Mouse (Mus musculus): ENCODE measurements at regions not wholly inside any gene's neighbourhood (a gene's known extent, or its start where the extent isn't known, plus 50 kb on each side); places are given as distances from the start of the nearest gene placed in this dataset.

DNA sequence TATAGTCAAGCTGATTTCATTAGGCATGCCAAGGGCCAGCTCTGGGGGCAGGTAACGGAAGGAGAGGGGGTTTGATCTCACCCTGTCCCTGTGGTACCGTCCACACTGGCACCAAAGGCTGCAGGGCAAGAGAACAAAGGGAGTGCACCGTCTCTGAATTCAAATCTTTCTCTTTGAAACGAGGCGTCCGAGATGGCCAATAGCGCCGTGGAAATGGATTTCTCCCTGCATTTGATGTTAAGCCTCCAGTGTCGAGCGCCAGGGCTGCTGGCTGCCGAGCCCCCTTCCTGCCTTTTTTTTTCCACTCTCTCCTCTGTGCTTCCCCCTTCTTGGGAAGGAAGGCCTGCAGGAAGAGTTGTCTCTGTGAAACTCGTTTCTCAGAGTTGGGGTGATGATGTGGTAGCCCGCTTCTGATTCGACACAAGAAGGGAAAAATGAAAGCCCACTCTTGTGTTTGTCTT is 235.5 kb downstream of the 3110018I06Rik start:
- no peak for DNase-seq

DNA sequence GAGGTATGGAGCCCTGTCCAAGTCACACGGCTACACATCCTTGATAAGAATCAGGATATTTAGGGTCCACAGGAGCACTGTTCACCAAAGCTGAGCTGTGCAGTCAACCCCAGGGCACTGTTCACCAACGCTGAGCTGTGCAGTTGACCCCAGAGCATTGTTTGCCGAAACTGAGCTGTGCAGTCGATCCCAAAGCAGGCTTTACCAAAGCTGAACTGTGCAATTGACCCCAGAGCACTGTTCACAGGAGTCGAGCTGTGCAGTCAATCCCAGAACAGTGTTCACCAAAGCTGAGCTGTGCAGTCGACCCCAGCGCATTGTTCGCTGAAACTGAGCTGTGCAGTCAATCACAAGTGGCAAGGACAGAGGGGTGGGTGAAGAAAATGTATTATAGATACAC is 236.0 kb downstream of the 3110018I06Rik start:
- no peak for DNase-seq

DNA sequence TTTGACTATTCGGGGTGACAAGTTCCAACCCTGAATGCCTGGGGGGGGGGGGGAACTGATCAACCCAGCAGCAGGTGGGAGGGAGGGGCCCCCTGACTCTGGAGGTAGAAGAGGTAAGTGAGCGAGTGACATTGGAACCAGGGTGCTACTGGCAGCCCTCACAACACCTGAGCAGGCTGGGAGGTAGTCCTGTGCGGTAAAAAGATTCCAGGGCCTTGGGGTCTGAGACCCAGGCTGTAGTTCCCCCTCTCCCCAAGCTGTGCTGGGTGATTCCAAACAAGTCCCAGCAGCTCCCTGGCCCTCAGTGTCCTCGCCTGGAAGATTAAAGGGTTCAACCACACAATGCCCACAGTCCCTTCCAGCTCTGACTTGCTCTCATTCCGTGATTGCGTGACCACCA is 240.4 kb downstream of the 3110018I06Rik start:
- DNase-seq = no peak

DNA sequence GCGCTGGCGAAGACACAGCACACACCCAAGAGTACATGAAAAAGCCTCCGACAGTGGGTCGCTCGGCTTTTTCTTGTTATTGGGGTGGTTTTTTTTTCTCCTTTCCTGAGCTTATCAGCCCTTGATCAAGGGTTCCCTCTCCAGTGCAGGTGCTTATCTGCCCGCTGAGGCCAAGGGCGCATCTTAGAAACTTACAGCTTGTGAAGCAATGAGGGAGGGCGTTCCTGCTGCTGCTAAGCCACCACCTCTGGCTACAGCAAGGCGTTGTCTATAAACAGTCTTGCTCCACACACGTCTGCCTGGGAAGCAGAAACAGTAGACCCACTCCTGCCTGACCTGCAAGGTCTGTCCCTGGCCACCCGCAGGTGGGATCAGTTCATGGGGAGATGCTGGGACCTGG is 240.9 kb downstream of the 3110018I06Rik start:
- DNase-seq = no peak

DNA sequence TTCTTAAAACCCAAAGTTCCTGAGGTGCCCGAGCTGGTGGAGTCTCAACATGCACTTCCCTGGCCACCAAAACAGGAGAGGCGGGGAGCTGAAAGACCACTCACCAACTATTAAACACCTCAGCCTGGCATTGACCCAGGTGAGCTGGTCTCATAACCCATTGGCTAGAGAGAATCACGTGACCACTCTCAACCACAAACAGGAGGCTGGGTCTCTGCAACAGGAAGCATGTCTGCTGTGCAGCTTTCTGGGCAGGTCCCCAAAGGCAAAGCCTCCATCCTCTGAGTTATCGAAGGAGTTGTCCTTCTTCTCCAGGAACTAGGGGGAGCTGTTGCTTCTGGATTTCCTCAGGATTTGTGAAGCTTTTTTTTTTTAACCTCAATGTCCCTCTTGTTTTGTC is 242.5 kb downstream of the 3110018I06Rik start:
- no peak for DNase-seq

DNA sequence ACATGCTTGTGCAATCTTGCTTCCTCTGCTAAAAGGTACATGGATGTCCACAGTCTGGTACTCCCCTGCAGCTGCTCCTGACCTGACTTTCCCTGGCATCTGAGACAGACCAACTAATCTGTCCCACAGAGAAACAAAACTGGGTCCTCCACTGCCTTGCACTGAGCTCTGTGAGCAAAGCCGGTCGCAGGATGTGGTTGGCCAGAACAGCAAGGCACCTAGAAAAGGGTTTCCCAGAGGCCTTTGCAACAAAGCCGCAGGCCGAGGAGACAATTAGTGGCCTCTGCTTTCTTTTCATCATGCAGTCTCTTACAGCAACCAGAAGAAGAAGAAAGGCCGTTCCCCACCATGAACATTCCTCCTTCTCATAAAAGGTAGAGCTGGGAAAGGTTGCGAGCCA is 246.1 kb downstream of the 3110018I06Rik start:
- no peak for DNase-seq

DNA sequence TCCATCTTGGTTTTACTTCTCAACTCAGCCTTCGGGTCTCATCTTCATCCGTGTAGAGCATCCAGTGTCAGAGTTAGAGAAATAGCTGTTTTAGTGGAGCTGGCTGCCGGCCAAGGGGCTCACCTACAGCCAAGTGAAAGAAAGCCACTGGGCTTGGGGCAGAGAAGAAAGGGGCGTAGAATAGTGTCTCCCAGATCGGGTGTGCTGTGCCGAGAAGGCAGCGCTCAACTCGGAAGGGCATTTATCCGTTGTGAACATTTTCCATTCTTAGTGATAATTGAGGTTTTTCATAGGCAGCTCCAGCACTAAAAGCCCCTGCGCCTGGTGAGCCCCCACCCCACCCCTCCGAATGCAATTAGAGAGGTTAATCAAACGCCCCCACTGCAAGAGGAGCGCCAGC is 254.2 kb downstream of the 3110018I06Rik start:
- DNase-seq = no peak

DNA sequence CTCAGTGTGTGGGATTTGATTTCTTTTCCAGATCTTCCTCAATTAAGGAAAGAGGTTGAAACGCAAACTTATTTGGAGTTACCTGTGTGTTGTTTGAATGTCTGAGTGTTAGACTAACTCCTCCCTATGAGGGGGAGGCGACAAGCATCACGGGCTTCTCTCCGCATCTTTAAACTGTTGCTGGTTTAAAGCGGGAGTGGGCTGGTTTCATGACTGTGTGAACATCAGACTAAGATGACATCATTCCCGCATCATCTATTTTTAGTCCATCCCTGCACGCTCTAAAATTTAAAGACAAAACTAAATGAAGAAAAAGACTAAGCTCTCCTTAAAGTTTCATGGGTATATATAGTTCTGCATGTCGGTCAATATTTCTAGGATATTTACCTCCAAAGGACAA is 256.4 kb downstream of the 3110018I06Rik start:
- no peak for DNase-seq

DNA sequence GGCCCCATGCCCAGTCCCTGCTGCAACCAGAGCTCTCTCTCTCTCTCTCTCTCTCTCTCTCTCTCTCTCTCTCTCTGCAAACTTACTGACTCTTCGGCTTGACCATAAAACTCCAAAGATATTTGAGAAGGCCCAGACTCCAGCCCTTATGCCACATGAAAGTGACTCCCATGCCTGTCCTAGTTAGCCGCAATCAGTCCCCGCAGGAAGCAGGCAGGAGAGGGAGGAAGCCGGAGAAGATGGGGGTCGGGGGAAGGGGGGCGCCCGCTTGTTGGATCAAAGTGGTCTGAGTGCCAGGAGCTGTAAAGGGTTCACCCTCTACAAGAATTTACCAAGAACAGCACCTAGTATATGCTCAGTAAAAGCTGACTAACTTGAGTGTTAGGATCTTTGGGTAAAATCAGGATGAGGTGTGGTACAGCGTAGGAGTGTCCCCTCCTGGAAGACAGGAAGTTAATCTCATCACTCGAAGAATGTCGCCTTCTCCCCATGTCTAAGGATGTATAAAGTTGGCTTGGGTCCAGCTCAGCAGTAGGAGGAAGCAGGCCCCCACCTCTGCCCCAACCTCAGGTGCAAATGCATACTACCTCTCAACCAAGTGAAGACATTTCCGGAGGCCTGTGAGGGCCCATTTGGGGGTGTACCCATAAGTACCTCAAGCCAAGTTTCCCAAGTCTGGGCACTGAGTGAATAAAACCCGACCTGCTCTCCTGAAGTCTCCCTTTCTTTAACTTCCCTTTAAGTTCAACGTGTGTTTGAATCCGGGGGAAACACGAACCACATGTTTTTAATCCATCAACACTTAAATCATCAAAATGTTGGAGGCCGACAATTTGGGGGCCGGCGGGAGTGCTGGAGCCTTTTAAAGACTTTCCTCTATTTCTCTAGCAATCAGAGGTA is 254.7 kb downstream of the Bcl11b start:
- DNase-seq = no peak

DNA sequence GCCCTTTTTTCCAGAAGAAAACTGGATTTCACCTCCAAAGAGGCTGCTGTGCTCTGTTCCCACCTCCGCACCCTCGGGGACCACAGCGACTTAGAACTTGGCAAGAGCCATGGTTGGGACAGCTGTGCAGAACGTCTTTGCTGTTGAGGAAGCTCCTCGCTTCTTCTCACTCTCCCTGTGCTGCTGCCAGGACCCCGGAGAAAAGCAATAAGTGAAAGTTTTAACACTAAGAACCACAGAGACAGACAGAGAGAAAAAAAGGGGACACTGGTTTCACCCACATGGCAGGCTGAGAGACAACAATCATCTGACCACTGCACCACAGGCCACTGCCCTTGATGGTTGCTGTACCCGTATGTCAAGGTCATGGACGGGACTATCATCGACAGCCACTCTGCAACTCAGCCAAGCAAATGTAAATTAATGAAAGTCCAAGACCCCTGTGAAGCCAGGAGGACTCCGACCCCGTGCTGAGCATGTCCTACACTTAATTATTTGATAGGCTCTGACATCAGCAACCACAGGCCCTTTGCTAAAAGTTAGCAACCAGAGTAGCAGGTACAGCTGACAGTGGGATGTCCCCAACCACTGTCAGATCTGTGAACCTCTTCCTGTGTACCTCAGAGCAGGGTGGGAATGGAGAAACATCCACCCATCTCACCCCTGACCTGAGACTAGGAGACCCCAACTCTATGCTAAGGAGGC is 253.9 kb downstream of the Bcl11b start:
- no peak for DNase-seq

DNA sequence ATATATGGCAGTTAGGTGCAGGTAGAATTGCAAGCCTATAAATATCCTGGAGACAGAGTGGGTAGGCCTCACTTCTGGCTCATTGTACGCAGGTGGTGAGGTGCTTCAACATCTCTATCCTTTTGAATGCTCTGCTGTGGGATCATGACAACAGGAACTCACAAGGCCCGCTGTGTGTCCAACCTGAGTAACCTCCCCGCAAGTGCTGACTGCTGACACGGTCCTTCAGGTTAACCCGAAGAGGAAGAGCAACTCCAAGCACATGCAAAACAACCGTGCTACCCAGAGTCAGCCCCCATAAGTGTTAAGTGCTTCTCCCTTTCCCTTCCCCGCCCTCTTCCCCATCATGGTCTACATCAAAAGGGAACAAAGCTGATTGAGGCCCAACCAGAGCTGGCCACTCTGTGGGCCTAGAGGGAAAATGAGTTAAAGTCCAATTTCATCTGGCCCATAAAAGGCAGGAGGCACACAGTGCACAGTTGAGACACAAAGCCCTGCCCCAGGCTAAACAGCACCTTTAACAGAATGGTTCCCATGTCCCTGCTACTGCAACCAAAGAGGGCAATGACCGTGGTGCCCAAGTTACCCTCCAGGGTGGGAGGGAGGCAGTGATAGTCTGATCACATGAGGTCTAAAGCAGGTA is 253.0 kb downstream of the Bcl11b start:
- DNase-seq = no peak

DNA sequence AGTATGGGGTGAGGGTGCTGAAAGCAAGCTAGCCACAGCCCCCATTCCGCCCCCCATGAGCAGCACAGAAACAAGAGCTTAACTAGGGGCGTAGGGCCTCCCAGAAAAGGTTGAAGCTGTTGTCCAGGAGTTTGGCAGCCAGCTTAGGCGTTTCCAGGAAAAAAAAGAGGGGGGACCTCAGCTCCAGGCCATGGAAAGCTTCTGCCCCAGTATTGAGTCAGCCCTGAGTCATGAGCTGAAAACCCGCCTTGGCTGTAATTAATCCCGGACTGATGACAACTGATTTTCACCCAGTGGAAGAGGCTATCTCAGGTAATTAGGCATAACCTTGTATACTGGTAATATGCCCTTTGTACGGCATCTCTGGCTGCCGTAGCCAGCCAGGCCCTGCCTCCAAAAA is 251.3 kb downstream of the Bcl11b start:
- no peak for DNase-seq

DNA sequence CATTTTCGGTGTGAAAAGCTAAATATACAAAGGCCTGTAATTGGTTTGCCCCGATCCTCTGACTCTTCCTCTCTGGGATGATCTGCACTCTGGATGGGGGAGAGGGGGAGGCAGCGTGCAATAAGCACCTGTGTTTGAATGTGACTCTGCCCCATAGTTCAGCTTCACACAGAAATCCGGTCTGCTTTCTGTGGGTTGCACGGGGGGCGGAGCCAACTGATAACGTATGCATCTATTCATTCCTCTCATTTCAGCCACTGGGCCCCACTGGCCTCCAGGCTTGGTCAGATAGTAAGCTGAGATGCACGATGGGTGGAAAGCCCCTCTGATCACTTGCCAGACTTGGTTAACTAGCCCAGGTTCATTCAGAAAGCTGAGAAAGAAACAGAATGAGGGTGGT is 250.8 kb downstream of the Bcl11b start:
- DNase-seq = no peak

DNA sequence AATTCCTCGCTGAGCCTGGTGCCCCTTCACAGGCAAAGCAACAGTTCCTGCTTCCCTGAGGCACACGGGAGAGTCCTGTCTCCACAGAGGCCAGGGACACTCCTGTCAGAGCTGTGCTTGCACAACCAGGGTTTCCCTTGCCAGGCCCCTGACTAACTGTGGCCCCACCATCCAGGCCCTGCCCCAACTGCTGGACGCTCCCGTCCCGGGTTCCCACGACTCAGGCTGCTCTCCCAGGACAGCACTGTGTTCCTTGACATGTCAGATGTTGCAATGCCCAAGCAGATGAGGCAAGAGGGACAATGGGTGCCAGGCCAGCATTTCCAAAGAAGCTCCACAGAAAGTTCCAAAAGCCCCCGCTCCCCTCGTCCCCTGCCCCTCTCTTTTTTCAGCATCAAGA is 250.4 kb downstream of the Bcl11b start:
- no peak for DNase-seq

DNA sequence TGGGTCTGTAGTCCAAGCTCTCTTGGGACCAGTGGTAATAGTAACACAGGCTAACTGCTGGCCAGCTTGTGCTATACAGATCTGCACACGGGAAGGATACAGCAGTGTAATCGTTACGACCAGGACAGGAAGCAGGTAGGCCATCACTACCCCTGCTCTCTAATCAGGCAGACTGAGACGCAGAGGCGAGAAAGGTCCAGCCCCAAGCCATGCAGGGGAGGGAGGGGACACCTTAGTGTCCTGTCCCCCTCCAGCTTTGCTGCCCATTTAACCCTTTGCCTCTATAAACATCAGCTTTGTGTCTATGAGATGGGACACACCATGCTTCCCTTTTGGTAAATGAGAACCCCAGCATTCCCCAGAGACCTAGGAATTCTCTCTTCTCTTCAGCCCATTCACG is 249.9 kb downstream of the Bcl11b start:
- no peak for DNase-seq

DNA sequence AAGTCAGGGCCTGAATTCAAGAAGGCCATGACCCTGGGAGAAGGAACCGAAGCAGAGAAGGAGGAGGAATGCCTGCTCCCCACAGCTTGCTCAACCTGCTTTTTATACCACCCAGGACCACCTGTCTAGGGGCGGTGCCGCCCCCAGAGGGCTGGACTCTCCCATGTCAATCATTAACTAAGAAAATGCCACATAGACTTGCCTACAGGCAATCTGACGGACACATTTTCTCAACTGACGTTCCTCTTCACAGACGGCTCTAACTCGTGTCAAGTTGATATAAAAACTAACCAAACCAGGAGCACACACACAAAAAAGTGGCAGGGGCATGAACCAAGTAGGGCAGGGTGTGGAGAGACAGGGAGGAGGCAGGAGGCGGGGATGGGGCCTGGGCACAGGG is 248.5 kb downstream of the Bcl11b start:
- DNase-seq = no peak

DNA sequence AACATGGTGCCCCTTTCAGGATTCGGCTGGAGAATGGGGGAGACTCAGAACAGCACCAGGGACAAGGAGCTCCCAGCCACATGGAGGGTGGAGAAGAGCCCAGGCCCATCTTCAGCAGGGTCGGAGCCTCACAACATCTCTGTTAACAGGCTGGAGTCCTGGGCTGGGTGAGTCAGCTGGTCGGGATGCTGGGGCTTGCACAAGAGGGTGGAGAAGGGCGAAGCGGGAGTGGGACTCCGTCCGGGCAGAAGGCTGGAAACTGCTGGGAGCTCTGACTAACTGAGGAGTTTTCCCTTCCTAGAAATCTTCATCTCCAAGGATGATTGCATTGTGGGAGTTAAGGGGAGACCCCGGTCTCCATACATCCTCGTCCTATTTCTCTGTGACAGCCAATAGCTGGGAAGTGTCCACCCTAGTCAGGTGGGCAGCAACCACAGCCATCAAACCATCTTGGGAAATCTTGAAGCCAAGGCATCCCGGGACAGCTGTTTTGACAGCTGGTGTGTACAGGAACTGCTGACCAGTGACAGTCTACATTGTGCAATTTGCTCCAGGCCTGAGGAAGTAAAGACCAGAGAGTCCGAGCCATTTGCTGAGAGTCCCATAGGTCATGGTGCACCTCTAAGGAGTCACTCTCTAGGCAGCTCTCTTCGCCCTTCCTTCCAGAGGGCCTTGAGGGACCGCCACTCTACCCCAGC is 247.4 kb downstream of the Bcl11b start:
- no peak for DNase-seq

DNA sequence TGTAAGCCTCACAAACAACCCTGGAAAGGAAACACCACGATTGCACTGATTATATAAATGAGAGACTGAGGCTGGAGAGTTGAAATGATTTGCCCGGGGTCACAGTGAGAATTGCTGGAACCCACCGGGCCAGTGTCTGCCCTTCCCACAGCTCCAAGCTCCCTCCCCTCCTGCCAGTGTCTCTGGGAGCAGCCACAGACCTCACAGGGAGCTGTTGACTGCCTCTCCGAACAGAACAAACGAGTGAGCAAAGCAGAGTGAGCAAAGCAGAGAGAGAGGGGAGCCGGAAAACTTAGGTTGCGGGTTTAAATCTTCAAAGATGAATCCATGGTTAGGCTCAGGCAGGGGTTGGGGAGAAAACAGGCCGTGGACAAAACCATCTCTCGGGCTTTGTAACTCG is 246.2 kb downstream of the Bcl11b start:
- no peak for DNase-seq

DNA sequence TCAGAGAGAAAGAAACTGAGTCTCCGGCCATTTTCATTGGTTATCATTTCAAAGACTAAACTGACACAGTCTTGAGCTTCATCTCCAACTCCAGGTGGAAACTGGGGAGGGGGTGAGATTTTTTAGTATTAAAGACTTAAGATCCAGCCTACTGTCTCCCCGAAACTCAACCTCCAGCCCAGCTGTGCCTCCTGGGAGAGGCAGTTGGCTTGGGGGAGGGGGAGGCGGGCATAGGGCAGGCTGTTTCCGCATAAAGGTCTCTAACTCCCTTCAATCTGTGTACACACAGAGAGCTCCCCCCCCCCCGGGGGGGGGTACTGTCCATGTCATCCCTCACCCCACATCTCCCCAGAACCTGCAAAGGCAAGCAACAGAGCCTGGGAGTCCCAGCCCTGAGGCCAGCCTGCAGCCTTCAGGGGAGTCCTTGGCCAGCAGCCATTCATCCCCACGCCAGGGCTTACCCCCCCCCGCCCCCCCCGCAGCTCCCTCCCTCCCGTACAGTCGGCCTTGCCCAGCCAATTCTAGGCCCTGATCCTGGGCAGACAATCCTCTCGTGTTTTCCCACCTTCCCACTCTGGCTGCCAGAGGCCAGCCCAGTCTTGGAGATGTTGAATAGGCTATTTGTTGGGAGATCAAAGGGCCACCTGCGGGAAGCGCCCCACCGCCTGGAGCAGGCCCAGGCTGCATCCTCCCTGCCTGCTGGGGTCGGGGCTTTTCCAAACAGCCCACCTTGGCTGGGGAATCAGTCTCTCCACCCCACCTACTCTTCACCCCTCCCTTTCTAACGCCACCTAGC is 245.2 kb downstream of the Bcl11b start:
- DNase-seq = no peak

DNA sequence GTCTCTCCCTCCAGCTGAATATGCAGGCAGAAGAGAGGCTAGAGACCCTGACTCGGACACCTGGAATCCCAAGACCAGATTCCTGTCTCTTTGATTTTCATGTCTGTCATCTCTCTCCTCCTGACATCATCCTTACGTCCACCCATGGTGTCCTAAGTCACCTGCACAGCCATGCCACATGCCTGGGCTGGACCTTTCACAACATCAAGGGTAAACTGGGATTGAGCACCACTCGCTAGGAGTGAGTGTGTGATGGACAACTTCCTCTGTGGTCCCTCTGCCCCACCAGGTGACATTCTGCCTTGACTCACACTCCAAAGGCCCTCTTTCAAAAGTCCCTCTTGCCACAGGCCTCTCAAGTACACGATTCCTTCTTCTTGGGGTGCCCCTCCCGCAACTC is 244.1 kb downstream of the Bcl11b start:
- no peak for DNase-seq

DNA sequence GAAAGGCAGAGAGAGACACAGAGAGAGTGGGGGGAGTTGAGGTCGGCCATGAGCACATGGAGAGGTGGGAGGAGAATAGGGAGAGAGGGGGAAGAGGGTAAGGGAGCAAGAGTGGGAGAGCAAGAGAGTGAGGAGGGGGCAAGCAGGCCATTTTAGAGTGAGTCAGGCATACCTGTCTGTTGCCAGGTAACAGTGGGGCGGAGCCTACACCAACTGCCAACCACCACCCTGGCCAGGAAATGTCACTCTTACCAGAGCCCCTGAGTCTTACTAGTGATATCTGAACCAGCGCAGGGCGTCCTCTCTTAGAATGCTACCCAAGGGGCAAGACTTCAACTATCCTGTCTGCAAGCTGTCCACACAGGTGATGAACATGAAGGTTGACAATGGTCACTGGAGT is 243.5 kb downstream of the Bcl11b start:
- DNase-seq = no peak

DNA sequence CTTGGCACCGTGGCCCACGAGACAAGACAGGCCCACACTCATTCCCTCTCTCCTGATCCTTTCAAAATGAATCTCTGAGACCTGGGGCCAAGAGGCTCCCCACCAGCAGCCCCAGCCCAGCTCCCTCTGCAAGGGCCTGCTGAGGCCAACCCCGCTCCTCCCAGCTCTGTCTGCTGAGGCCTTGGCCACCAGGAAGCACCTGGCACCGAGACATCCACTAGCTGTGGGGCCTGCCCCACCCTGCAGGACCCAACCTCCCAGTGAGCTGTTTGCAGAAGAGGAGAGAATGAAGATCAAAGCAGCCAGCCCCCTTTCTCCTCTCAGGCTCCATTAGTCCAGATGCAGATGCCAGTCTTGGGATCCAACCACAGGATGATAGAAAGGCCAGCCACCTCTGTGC is 241.3 kb downstream of the Bcl11b start:
- no peak for DNase-seq

All from right cerebral cortex, postnatal 4 days (tissue).